Mouse (Mus musculus) forebrain, embryonic 14.5 days (tissue): ENCODE results near the gene Ccdc60. TPM values are rescaled to one million over a fixed set of nuclear protein-coding genes. Genes with fewer than 3 reads are reported as not detected.

ENCODE experiments used
- ATAC-seq: fragments of 200-750 bp; cut with Nextera tagmentation; 2 replicates; pipeline ENCODE4 v1.8.0; 2017; ENCODE audit warnings: mild to moderate bottlenecking, moderate library complexity
- DNase-seq: peaks from one replicate; pipeline ENCODE4 v3.0.0-alpha.2; 2015; ENCODE audit warnings: low spot score
- H3K27ac ChIP-seq: fragments of 300-500 bp; sonication (generic); 2 replicates; pipeline ENCODE4 v1.5.1; 2014; ENCODE audit warnings: low read depth, mild to moderate bottlenecking, control low read depth, low read length, moderate library complexity
- H3K27me3 ChIP-seq: fragments of 300-500 bp; sonication (generic); replicated peaks from 2 replicates; pipeline ENCODE4 v1.6.1; 2014; ENCODE audit warnings: low read length, control low read depth, mixed read lengths; ENCODE audit not compliant: control insufficient read depth, insufficient read depth
- H3K36me3 ChIP-seq: fragments of 300-500 bp; sonication (generic); 2 replicates; pipeline ENCODE4 v1.6.1; 2014; ENCODE audit warnings: low read length, control low read depth; ENCODE audit not compliant: control insufficient read depth, insufficient read depth
- H3K4me1 ChIP-seq: fragments of 300-500 bp; sonication (generic); 2 replicates; pipeline ENCODE4 v1.6.1; 2014; ENCODE audit warnings: antibody characterized with exemption, low read length, control low read depth; ENCODE audit not compliant: control insufficient read depth, insufficient read depth
- H3K4me2 ChIP-seq: fragments of 300-500 bp; sonication (generic); 2 replicates; pipeline ENCODE4 v1.6.1; 2014; ENCODE audit warnings: mild to moderate bottlenecking, control low read depth, low read length
- H3K4me3 ChIP-seq: fragments of 300-500 bp; sonication (generic); 2 replicates; pipeline ENCODE4 v1.5.1; 2014; ENCODE audit warnings: low read depth, low read length, control low read depth
- H3K9ac ChIP-seq: fragments of 300-500 bp; sonication (generic); 2 replicates; pipeline ENCODE4 v1.6.1; 2014; ENCODE audit warnings: mild to moderate bottlenecking, low read length, control low read depth, moderate library complexity
- H3K9me3 ChIP-seq: fragments of 300-500 bp; sonication (generic); replicated peaks from 2 replicates; pipeline ENCODE4 v1.6.1; 2016; ENCODE audit warnings: low read length, control low read depth, mixed read lengths; ENCODE audit not compliant: control insufficient read depth
- WGBS: fragments of 180-500 bp; shearing (Covaris S2); extraction: QIAGEN DNeasy Blood & Tissue Kit; methylation state at CpG from one replicate; pipeline ENCODE4 v1.1.7; 2014; 5-methylcytosine and 5-hydroxymethylcytosine counted together
- polyA plus RNA-seq: library from polyadenylated mRNA; unstranded; fragments of >200 nt; fragmentation: Nextera tagmentation; extraction: Ambion mirVana; gene quantifications from 2 replicates; pipeline ENCODE4 v1.2.1, GENCODE M21; 2014

The Ccdc60 gene
- polyA plus RNA-seq, 1 experiment from 2014 or later, result 0.89 TPM

DNA sequence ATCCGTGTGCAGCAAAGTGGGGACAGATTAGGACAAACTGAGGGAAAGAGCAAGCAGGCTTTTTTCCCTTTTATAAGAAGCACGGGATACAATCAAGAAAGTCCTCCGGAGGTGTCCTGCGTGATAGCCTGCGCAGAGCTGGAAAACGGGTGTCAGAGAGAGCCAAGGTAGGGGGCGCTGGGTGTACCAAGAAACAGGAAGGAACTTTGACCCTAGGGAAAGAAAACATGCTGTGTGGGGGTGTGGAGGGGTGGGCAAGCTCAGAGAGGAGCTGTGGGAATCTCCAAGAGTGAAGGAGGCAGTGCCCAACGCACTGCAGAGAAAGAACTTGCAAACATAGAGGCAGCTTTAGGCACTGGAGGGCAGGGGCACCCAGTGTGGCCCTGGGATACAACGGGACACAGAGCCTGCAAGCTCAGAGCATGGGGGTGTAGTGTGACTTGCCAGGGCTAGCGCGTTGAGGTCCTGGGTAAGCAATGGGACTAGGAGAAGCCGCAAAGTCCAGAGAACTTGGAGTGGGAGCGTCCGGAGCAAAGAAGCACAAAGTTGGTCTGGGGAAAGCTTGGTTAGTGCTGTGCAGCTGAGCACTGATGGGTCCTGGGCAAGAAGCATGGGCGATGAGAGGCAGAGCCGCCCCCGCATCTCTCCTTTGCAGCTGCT, 206.4 kb downstream of the Ccdc60 start:
- Histone ChIP-seq H3K4me1 (no peaks in the 10 kb centered on the region), H3K4me2 (no peak overlapping the region), H3K27ac (no peak overlapping the region), H3K36me3 (no peaks in the 10 kb centered on the region), H3K4me3 (no peak overlapping the region), H3K9ac (no peak overlapping the region), H3K27me3 (peaks cover 11% of the 10 kb centered on the region), H3K9me3 (no peaks in the 10 kb centered on the region)
- WGBS, result 34% methylated on average over 17 of the region's 17 CpGs
- ATAC-seq, result no peak
- DNase-seq, result no peak

DNA sequence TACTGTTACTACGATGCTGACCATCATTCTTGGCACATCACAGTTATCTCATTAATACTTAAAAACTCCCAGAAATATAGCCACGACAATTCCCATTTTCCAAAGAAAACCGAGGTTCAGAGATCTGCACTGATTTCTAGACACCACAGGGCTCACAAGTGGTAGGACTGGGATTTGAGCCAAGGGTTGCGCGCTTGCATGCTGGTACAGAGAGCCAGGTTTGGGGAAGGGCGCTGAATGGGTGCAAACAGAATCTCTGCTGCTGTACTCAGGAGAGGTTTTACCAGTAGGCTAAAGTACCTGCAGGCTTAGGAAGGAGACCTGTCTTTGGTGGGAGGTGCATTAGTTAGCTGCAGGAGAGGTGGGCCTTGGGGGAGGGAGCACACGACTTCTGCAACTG, 207.2 kb downstream of the Ccdc60 start:
- no peak overlapping the region for H3K4me2 ChIP-seq
- no peaks in the 10 kb centered on the region for H3K36me3 ChIP-seq

DNA sequence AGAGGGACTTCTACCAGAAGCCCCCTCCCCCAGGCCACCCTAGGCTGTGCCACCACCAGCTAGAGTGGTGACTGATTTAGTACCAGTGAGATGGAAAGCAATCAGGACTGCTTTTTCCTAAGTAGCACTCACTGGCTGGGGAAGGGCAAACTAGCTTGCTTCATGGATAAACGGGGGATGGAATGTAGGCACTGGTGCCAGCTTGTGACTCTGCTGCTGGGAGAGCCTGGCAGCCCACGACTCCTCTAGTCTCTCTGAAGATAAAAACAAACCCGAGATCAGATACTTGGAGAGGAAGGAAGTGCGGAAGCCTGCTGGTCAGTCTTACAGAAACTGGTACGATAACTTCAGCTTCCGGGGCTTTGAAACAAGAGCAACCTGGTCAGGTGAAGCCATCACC, 208.0 kb downstream of the Ccdc60 start:
- Histone ChIP-seq H3K27ac (no peak overlapping the region), H3K9ac (no peak overlapping the region), H3K4me3 (no peak overlapping the region), H3K27me3 (peaks cover 11% of the 10 kb centered on the region), H3K4me2 (no peak overlapping the region), H3K4me1 (no peaks in the 10 kb centered on the region), H3K9me3 (no peaks in the 10 kb centered on the region), H3K36me3 (no peaks in the 10 kb centered on the region)
- WGBS, result 70% methylated on average over 6 of the region's 6 CpGs
- DNase-seq (no peak), ATAC-seq (no peak)

More for the DNA sequence above, 207.2 kb downstream of the Ccdc60 start:
- 75% methylated on average over 7 of the region's 7 CpGs for WGBS
- Histone ChIP-seq H3K27me3 (peaks cover 11% of the 10 kb centered on the region), H3K4me1 (no peaks in the 10 kb centered on the region), H3K9ac (no peak overlapping the region), H3K4me3 (no peak overlapping the region), H3K27ac (no peak overlapping the region), H3K9me3 (no peaks in the 10 kb centered on the region)
- ATAC-seq (no peak), DNase-seq (peak; percentile 28)

Other genes starting within 250 kb of the Ccdc60 start
- not detected in 2 replicates for gene Tmem233, start 205.7 kb downstream of the Ccdc60 start, polyA plus RNA-seq
- 5.4 and 5.9 TPM in 2 replicates for gene Hspb8, start 133.9 kb upstream of the Ccdc60 start, polyA plus RNA-seq